Mouse (Mus musculus): Measurements from ENCODE around the gene Fxyd3.

The Fxyd3 gene

GRCm38 (mm10) chr7:31049135-31049845 is 27.2 kb downstream of the Fxyd3 start:
- DNase-seq, result peak; percentile 68

- no peak for DNase-seq
Observed at GRCm38 (mm10) chr7:31042431-31042910, 34.0 kb downstream of the Fxyd3 start, which contains the start of gene Fxyd5. Gene Fxyd5 (minus strand): TSS chr7:31042481.

- DNase-seq, result no peak
Observed at GRCm38 (mm10) chr7:31041662-31042315, 34.7 kb downstream of the Fxyd3 start.

GRCm38 (mm10) chr7:31041023-31041407 is 35.5 kb downstream of the Fxyd3 start:
- no peak for DNase-seq

GRCm38 (mm10) chr7:31040281-31041022 is 36.1 kb downstream of the Fxyd3 start:
- DNase-seq, result no peak

- DNase-seq, result no peak
Observed at GRCm38 (mm10) chr7:31039011-31039410, 37.5 kb downstream of the Fxyd3 start.

- no peak for DNase-seq
Observed at GRCm38 (mm10) chr7:31037675-31038074, 38.8 kb downstream of the Fxyd3 start.

- DNase-seq, result no peak
Observed at GRCm38 (mm10) chr7:31036917-31037316, 39.6 kb downstream of the Fxyd3 start.

GRCm38 (mm10) chr7:31035291-31035690 is 41.2 kb downstream of the Fxyd3 start:
- DNase-seq, result no peak

GRCm38 (mm10) chr7:31034789-31035188 is 41.7 kb downstream of the Fxyd3 start:
- no peak for DNase-seq

GRCm38 (mm10) chr7:31033409-31034165 is 42.9 kb downstream of the Fxyd3 start:
- DNase-seq, result no peak

GRCm38 (mm10) chr7:31031731-31032130 is 44.8 kb downstream of the Fxyd3 start:
- DNase-seq, result no peak

GRCm38 (mm10) chr7:31030717-31031116 is 45.8 kb downstream of the Fxyd3 start:
- no peak for DNase-seq

- no peak for DNase-seq
Observed at GRCm38 (mm10) chr7:31028609-31029008, 47.9 kb downstream of the Fxyd3 start.

All from cerebellum, adult 8-10 months (tissue).